Mouse (Mus musculus) CH12.LX (cell line): ENCODE results near the gene Trpm7. TPM values are rescaled to one million over a fixed set of nuclear protein-coding genes. Genes with fewer than 3 reads are reported as not detected.

Experiments
- DNase-seq: peaks from one replicate; pipeline ENCODE4 v3.0.0-alpha.2; 2013; ENCODE audit errors: extremely low read depth
- H3K27ac ChIP-seq: 2 replicates; pipeline ENCODE4 v1.5.1; 2012; ENCODE audit warnings: low read depth, mild to moderate bottlenecking, control low read depth, moderate library complexity; ENCODE audit not compliant: insufficient read depth
- H3K27me3 ChIP-seq: replicated peaks from 2 replicates; pipeline ENCODE3; 2012; ENCODE audit warnings: inconsistent platforms
- H3K36me3 ChIP-seq, 2 experiments: replicated peaks in 1 of 2; 2 replicates each; pipeline versions ENCODE3 to v1.6.1; 2012; ENCODE audit warnings: inconsistent platforms in 1 of 2, low read length in 1 of 2, mild to moderate bottlenecking in 1 of 2, mixed read lengths in 1 of 2, moderate library complexity in 1 of 2; ENCODE audit not compliant: control insufficient read depth in 1 of 2, insufficient read depth in 1 of 2
- H3K4me1 ChIP-seq, 2 experiments: 2 replicates each; pipeline ENCODE4 v1.6.1; 2012; ENCODE audit warnings: inconsistent platforms in 1 of 2, moderate library complexity in 1 of 2; ENCODE audit not compliant: insufficient read depth in 2 of 2, control insufficient read depth in 1 of 2
- H3K4me2 ChIP-seq: 2 replicates; pipeline ENCODE4 v1.6.1; 2012; ENCODE audit warnings: low read depth, mild to moderate bottlenecking, control low read depth; ENCODE audit not compliant: poor library complexity, insufficient read depth, severe bottlenecking
- H3K4me3 ChIP-seq, 3 experiments: fragments of 150-350 bp in 1 of 3; sonication (generic) in 1 of 3; replicated peaks in 1 of 3; 2 replicates each; pipeline versions ENCODE3 to v1.5.1; 2011 to 2012; ENCODE audit warnings: low read depth in 2 of 3, low read length in 2 of 3, mild to moderate bottlenecking in 2 of 3, moderate library complexity in 2 of 3, control low read depth in 1 of 3, improper control_type of control experiment in 1 of 3, inconsistent platforms in 1 of 3, mixed read lengths in 1 of 3; ENCODE audit not compliant: poor library complexity in 1 of 3
- H3K79me2 ChIP-seq: replicated peaks from 2 replicates; pipeline ENCODE4 v1.6.1; 2012; ENCODE audit warnings: mild to moderate bottlenecking, moderate library complexity; ENCODE audit not compliant: control insufficient read depth, poor library complexity, insufficient read depth, severe bottlenecking; ENCODE audit errors: extremely low read depth
- H3K9ac ChIP-seq: 2 replicates; pipeline ENCODE4 v1.6.1; 2012; ENCODE audit warnings: low read depth, mild to moderate bottlenecking, control low read depth, moderate library complexity; ENCODE audit not compliant: insufficient read depth
- H3K9me3 ChIP-seq: replicated peaks from 2 replicates; pipeline ENCODE3; 2012; ENCODE audit warnings: low read length, inconsistent platforms, mixed read lengths
- CHD1 ChIP-seq: IDR thresholded peaks from 2 replicates; pipeline ENCODE4 v1.6.1; 2012; ENCODE audit warnings: low read depth, low read length, improper control_type of control experiment, inconsistent platforms
- CHD2 ChIP-seq: IDR thresholded peaks from 2 replicates; pipeline ENCODE4 v1.6.1; 2011; ENCODE audit warnings: low read length, improper control_type of control experiment
- CTCF ChIP-seq, 2 experiments: IDR thresholded peaks in 1 of 2; conservative IDR thresholded peaks in 1 of 2; 2 replicates each; pipeline ENCODE4 v1.5.1; 2011 to 2012; ENCODE audit warnings: low read depth in 2 of 2, low read length in 2 of 2, improper control_type of control experiment in 1 of 2, inconsistent platforms in 1 of 2, mild to moderate bottlenecking in 1 of 2, moderate library complexity in 1 of 2
- EP300 ChIP-seq: IDR thresholded peaks from 2 replicates; pipeline ENCODE4 v1.6.1; 2011; ENCODE audit warnings: low read length, improper control_type of control experiment
- GABPA ChIP-seq: IDR thresholded peaks from 2 replicates; pipeline ENCODE4 v1.6.1; 2012; ENCODE audit warnings: low read depth, low read length, improper control_type of control experiment, inconsistent platforms; ENCODE audit not compliant: insufficient replicate concordance
- IRF4 ChIP-seq: IDR thresholded peaks from 2 replicates; pipeline ENCODE4 v1.6.1; 2014; ENCODE audit warnings: low read depth, mild to moderate bottlenecking, inconsistent platforms, low read length, improper control_type of control experiment
- KAT2A ChIP-seq: IDR thresholded peaks from 2 replicates; pipeline ENCODE4 v1.6.1; 2012; ENCODE audit warnings: low read length, improper control_type of control experiment, inconsistent platforms; ENCODE audit not compliant: insufficient replicate concordance
- MAX ChIP-seq: IDR thresholded peaks from 2 replicates; pipeline ENCODE4 v1.6.1; 2011; ENCODE audit warnings: low read length, improper control_type of control experiment
- MAZ ChIP-seq: IDR thresholded peaks from 2 replicates; pipeline ENCODE4 v1.6.1; 2012; ENCODE audit warnings: low read depth, mild to moderate bottlenecking, inconsistent platforms, low read length, improper control_type of control experiment, moderate library complexity
- MYC ChIP-seq: IDR thresholded peaks from 2 replicates; pipeline ENCODE4 v1.6.1; 2011; ENCODE audit warnings: low read depth, mild to moderate bottlenecking, improper control_type of control experiment, low read length
- PAX5 ChIP-seq: IDR thresholded peaks from 2 replicates; pipeline ENCODE4 v1.6.1; 2012; ENCODE audit warnings: low read length, inconsistent platforms, mixed read lengths
- SIN3A ChIP-seq: IDR thresholded peaks from 2 replicates; pipeline ENCODE4 v1.6.1; 2012; ENCODE audit warnings: low read length, improper control_type of control experiment, inconsistent platforms
- TBP ChIP-seq: conservative IDR thresholded peaks from 2 replicates; pipeline ENCODE4 v1.6.1; 2011; ENCODE audit warnings: low read depth, low read length, improper control_type of control experiment
- UBTF ChIP-seq: IDR thresholded peaks from 2 replicates; pipeline ENCODE4 v1.6.1; 2012; ENCODE audit warnings: low read depth, mild to moderate bottlenecking, inconsistent platforms, low read length, improper control_type of control experiment, moderate library complexity
- USF2 ChIP-seq: conservative IDR thresholded peaks from 2 replicates; pipeline ENCODE4 v1.6.1; 2011; ENCODE audit warnings: low read depth, low read length, improper control_type of control experiment
- ZKSCAN1 ChIP-seq: IDR thresholded peaks from 2 replicates; pipeline ENCODE4 v1.6.1; 2012; ENCODE audit warnings: low read depth, inconsistent platforms, low read length, improper control_type of control experiment, borderline replicate concordance
- ZMIZ1 ChIP-seq: IDR thresholded peaks from 2 replicates; pipeline ENCODE4 v1.6.1; 2012; ENCODE audit warnings: low read depth, mild to moderate bottlenecking, inconsistent platforms, low read length, improper control_type of control experiment
- ZNF384 ChIP-seq: IDR thresholded peaks from 2 replicates; pipeline ENCODE4 v1.6.1; 2012; ENCODE audit warnings: low read depth, low read length, improper control_type of control experiment, inconsistent platforms
- dilution Hi-C: fragments of 300-500 bp; cut with MboI; formaldehyde crosslinking; loops from 2 replicates; pipeline ENCODE4 v1.14.3; 2020; ENCODE audit warnings: low sequenced_read_pairs; ENCODE audit not compliant: extremely low pct_unique_long_range_greater_than_20kb, extremely low pct_ligation_motif_present
- in situ Hi-C: fragments of 300-500 bp; cut with MboI; formaldehyde crosslinking; loops from 3 replicates; pipeline ENCODE4 v1.14.3; 2019; ENCODE audit warnings: low sequenced_read_pairs, low pct_ligation_motif_present, low pct_unique_long_range_greater_than_20kb, mixed read lengths
- polyA plus RNA-seq: library from polyadenylated mRNA; unstranded; fragments of >175 nt; gene quantifications from 2 replicates; pipeline ENCODE4 v1.2.1, GENCODE M21; 2012; ENCODE audit warnings: low read depth; ENCODE audit not compliant: insufficient read length
- total RNA-seq, 2 experiments: library from RNA; depleted of rRNA; stranded (reverse); fragments of 300-350 nt in 1 of 2; fragments of >200 nt in 1 of 2; gene quantifications; 2 replicates each; pipeline ENCODE4 v1.2.3; 2012 to 2014

The Trpm7 gene
- total and polyA plus RNA-seq, 3 experiments = 14.1 to 30.1 (median 23.7) TPM

DNA sequence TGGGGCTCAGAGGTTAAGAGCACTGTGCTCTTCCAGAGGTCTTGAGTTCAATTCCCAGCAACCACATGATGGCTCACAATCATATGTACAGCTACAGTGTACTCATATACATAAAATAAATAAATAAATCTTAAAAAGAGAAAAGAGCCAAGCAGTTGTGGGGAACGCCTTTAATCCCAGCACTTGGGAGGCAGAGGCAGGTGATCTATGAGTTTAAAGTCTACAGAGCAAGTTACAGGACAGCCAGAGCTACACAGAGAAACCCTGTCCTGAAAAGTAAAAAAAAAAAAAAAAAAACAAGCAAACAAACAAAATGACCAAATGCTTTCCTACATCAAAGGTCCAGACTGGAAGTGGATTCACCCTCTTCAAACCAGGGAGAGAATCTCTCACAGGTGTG, 2.0 kb upstream of the Trpm7 start:
- peaks cover 15% of the 10 kb centered on the region for H3K79me2 ChIP-seq
- no peak overlapping the region for H3K27ac ChIP-seq
- DNase-seq = no peak
- peaks cover 8 to 18% of the 10 kb centered on the region in 2 experiments for H3K4me1 ChIP-seq
- in situ Hi-C loops (no loop called here), dilution Hi-C loops (no loop called here)
- H3K4me3 ChIP-seq = no peak overlapping the region
- H3K4me2 ChIP-seq = peak overlapping the region; percentile 65
- H3K27me3 ChIP-seq = no peaks in the 10 kb centered on the region
- peak overlapping the region; percentile 18; the same call in 1 of the 2 replicates for H3K9ac ChIP-seq
- no peak for TF ChIP-seq IRF4
- no peak for TF ChIP-seq ZMIZ1
- no peak for TF ChIP-seq CHD2
- TF ChIP-seq PAX5 = no peak
- TF ChIP-seq GABPA = no peak
- TF ChIP-seq MAZ = no peak
- TF ChIP-seq ZKSCAN1 = no peak
- TF ChIP-seq EP300 = no peak
- no peaks in the 10 kb centered on the region for H3K9me3 ChIP-seq
- no peaks in the 10 kb centered on the region for H3K36me3 ChIP-seq

DNA sequence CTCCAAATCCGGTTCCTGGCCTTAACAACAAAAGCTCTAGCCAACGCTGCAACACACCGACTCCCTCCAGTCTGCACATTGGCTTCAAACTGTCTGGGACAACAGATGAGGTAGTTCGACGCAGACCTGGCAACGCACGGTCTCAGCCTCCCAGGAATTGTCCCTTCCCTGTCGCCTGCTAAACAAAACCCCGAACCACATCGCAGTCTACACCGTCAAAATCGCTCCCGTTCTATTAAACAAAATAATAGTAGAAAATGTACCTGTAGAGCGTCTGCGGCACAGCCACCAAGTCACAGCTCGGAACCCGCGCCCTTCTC, 554 bp downstream of the Trpm7 start:
- dilution Hi-C loops = no loop called here
- DNase-seq = peak; percentile 45

DNA sequence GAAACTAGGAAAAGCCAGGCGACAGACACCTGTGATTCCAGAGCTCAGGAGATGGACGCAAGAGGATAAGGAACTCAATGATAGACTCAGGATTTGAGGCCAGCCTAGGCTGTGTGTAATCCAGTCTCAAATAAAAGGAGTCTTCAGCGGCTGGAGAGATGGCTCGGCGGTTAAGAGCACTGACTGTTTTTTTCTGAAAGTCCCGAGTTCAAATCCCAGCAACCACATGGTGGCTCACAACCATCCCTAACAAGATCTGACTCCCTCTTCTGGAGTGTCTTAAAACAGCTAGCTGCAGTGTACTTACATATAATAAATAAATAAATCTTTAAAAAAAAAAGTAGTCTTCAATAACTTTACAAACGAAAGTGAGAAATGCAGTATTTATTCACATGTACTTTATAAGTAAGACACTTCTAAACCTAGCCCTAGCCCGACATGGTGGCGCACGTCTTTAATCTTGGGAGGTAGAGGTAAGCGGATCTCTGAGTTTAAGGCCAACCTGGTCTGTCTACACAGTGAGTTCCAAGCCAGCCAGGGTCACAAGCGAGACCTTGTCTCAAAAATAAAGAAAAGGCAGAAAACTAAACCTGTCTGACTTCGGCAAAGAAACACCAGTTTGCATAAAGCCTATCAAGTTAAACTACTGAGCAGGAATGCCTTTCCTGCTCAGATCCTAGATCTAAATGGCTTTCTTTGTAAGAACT, 1.1 kb downstream of the Trpm7 start:
- Histone ChIP-seq H3K27me3 (no peaks in the 10 kb centered on the region), H3K36me3 (no peaks in the 10 kb centered on the region), H3K79me2 (peaks cover 30% of the 10 kb centered on the region), H3K4me1 (peaks cover 8 to 18% of the 10 kb centered on the region in 2 experiments), H3K4me3 (peak overlapping the region; percentile 70 to 93 (median 88)), H3K4me2 (peak overlapping the region; percentile 84), H3K27ac (peak overlapping the region; percentile 88), H3K9me3 (no peaks in the 10 kb centered on the region), H3K9ac (peak overlapping the region; percentile 82)
- in situ Hi-C loops = no loop called here
- TF ChIP-seq ZNF384 (peak; percentile 36; the same call in 1 of the 2 replicates), CHD1 (no peak; the same call in 1 of the 2 replicates), MYC (peak; percentile 69; the same call in 1 of the 2 replicates), CTCF (conservative IDR thresholded peaks at IDR 0.05 in 1 of 2, IDR thresholded peaks at IDR 0.05 in 1 of 2; ENCODE audit: low read depth in 2 of 2, low read length in 2 of 2) (peak in 1 of 2 experiments; percentile 46; a peak in 2 of 4 replicates), TBP (0 out of 2 replicates have a peak, but pooled peaks have one; percentile 58), KAT2A (no peak), ZKSCAN1 (no peak)
- dilution Hi-C loops = no loop called here
- peak; percentile 21 for DNase-seq

More for the DNA sequence above, 554 bp downstream of the Trpm7 start:
- Histone ChIP-seq H3K4me3 (peak overlapping the region; percentile 70 to 93 (median 88)), H3K4me1 (peaks cover 8 to 18% of the 10 kb centered on the region in 2 experiments), H3K4me2 (peak overlapping the region; percentile 67; the same call in 1 of the 2 replicates), H3K9me3 (no peaks in the 10 kb centered on the region), H3K27ac (peak overlapping the region; percentile 88), H3K9ac (peak overlapping the region; percentile 82), H3K36me3 (no peaks in the 10 kb centered on the region), H3K79me2 (peaks cover 25% of the 10 kb centered on the region), H3K27me3 (no peaks in the 10 kb centered on the region)
- in situ Hi-C loops = no loop called here
- TF ChIP-seq MAX (no peak), KAT2A (no peak), EP300 (no peak), UBTF (no peak), SIN3A (no peak), USF2 (no peak)
